Mouse (Mus musculus): ENCODE measurements around the gene Palld.

The Palld gene

DNA sequence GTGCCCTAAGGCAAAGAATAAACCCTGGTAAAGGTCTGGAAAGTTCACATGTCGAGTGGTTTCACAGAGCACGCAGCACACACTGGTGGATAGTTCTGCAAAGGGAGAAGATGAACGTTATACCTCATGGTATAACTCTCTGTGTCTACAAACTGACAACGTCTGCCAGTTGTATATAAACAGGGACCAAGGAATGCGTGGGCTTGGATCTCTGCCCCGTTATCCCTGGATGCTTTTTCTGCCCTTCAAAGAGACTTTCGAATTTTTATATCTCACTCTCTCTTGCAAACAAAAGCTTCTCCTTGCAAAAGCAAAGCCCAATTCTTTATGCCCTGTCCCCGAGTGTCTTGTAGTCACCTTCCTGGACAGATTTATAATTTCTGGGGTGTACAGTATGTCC is 319.9 kb downstream of the Palld start:
- DNase-seq, result no peak

DNA sequence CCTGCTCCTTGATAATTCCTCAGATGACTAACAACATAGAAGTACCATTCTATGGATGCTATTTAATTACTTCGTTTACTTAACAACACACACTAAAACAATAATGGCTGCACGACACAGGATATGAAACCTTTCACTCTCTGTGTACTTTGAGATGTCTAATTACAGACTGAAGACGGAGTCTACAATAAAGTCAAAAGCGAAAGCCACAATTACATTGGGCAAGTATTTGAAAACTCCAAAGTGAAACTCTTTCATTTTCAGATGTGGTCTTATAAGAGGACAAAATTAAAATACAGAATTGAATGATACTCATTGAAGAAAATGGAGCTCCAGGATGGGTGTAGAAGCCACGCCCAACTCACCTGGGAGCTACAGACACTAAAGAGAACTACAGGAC is 321.2 kb downstream of the Palld start:
- no peak for DNase-seq

DNA sequence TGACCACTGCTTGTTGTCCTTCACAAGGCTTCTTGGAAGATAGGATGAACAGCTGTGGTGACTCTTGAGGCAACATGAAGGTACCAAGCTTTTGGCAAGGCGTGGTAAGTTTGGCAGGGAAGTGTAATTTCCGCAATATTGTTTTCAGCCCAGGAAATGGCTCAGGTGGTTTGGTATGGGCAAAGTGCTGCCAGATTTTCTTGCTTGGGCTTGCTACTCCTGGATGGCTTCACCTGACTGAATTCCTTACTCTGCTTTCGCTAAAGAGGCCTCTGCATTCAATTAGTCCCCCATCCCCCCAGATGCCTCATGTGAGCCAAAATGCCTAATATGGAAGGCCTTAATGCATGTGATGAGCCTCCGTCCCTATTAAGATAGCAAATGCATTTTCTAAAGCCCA is 322.7 kb downstream of the Palld start:
- no peak for DNase-seq

DNA sequence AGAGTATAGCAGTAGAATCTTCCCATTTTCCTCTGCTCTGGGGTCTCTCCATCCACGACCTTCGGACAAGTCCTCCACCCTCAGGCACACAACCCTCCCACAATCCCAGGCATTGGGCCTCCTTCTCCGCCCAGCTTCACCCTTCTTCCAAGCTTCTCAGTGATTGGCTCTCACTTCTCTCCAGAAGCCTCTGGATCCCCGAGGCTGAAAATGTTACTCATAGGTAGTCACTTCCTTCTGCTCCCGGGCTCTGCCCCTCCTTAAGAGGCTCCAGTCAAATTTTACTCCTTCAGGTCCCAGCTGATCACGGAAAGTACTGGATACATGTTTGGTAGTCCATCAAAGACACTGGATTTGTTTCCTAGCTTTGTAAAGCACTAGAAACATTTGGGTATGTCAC is 323.7 kb downstream of the Palld start:
- no peak for DNase-seq

- no peak for DNase-seq
These were observed 327.3 kb downstream of the Palld start for GRCm38 (mm10) chr8:61575096-61575653.

- DNase-seq, result no peak
These were observed 328.0 kb downstream of the Palld start for GRCm38 (mm10) chr8:61574526-61574925.

DNA sequence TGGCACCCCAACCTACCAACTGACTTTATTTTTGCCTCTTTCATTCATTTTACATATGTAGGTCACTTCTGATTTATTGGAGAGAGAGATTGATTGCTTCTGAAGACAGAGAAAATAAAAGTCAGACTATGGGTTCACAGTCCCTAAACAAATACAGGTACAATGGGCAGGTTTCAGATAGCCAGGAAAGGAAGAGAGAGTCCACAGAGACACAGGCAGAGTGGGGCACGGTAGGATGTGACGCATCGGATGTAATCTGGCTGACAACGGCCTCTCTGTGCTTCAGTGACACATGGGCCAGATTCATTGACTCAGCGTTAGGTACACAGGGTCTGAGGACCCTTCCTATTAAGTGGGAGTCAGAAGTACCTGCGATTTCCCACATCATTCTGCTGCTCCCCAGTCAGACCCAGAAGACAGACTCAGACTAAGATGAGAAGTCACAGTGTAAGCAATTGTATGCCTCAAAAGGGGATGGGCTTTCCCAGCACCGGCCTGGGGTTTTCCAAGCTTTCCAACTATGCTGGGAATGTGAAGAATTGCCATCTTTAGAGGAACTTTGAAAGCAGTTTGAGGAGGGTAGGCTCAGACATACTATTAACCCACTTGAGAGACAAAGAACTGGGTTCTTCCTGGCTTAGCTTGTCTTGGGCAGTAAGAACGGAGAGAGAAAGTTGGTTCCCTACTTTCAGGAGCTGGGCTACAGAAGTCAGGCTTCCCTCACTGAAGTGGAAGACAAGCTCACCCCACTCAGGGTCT is 329.1 kb downstream of the Palld start:
- DNase-seq, result no peak

- DNase-seq, result no peak
These were observed 329.8 kb downstream of the Palld start for GRCm38 (mm10) chr8:61572697-61573096.

- no peak for DNase-seq
These were observed 331.9 kb downstream of the Palld start for GRCm38 (mm10) chr8:61570637-61571036.

DNA sequence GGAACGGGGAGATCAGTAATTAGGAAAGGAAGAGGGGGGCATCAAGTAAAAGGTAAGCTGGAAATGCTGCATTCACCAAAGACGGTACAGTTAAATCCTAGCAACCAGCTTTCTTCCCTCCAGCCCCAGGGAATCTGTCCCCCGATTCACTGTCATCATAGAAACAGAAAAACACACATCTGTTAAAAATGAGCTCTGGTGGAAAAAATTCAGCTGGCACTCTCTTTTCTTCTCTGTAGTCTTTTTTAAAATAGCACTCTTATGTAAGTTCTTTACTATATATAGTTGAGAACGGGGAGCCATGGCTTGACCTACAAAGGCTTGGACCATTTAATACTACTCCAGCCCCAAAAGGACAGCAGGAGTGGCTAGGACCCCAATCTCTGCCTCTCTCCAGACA is 332.8 kb downstream of the Palld start:
- DNase-seq, result no peak

DNA sequence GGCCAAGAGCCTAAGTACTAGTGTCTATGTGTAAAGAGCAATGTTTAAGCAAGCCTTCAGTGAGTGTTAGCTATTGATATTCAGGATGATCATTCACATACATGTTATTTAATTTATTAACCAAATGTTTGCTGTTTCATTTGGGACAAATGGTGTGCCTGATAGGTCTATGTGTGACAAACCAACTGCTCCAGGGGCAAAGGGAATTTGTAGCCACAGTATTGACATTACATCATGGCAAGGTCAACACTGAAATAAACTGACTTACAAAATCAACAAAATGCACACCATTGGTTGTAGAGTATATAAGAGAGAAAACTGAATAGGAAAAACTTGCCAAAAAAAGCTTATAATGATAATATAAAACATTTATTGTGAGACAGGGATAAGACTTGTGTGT is 333.3 kb downstream of the Palld start:
- DNase-seq, result no peak

- no peak for DNase-seq
These were observed 339.1 kb downstream of the Palld start for GRCm38 (mm10) chr8:61563378-61563777.

GRCm38 (mm10) chr8:61562626-61563025 is 339.9 kb downstream of the Palld start:
- no peak for DNase-seq

- DNase-seq, result no peak
These were observed 341.3 kb downstream of the Palld start for GRCm38 (mm10) chr8:61561220-61561619.

DNA sequence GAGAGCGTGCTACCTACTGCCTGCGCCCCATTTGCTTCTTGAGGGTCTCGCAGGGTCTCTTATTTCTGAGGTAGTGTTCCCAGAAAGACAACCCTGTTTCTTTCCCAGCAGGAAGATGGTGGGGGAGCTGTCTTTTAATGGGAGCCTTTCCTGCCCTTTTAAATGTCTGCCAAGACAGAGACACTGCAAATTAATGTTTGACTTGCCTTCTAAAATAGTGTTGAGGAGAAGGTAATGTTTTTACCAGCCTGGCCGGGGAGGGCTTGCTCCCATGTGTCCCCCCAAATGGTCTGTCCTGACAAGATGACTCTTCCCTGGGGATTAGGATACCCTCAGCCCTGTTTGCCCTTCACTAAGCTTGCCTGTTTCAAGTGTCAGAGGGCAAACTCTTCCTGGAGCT is 342.5 kb downstream of the Palld start:
- DNase-seq, result no peak

DNA sequence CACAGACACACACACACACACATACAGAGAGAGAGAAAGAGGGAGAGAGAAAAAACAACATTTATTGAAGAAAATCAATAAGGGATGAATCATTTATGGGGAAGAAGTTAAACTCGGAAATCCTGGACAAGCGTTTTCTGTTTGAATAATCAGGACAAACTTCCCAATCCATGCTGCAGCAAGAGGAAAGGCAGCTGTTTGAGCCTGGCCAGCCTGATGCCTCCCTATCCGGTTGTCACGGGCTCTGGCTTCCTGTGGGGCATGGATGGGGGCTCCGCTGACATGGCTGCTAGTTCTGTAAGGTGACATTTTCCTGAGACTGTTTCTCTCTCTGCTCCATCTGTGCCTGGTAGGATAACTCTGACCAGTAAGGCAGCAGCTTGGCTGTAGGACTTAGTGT is 343.0 kb downstream of the Palld start:
- DNase-seq, result no peak

DNA sequence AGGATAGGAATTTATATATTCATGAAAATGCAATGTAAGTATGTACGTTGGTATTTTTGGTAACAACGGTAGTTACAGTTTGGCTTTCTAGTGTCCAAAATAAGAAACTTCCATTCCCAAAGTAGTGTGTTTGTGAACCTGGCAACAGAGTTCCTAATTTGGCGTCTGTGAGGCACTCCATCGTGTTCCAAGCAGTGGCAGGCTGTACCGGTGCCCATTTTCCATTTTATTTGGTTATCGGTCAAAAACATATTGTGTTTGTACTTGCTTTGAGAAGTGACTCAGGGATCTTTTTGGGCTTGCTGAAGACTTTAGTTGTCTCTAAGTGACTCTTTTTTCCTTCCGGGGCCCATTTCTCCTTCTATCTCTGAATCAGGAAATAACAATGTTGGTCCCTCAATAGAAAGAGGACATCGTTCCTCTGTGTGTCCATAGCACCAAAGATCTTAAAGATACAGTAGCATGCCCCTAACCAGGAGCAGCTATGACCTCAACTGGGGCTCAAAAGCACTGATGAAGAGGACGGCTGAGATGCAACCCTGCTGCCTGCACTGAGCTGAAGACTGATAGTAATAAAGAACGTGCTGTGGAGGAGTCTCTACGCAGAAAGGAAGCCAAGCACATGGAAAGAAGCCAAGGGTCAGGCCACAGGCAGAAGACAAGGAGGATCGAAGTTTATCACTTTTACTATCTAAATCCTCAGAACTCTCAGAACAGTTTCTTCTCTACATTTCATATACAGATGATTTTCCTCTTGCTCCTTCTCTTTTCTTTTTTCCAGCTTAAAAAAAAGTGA is 344.2 kb downstream of the Palld start:
- no peak for DNase-seq

GRCm38 (mm10) chr8:61557036-61557435 is 345.5 kb downstream of the Palld start:
- DNase-seq, result no peak

DNA sequence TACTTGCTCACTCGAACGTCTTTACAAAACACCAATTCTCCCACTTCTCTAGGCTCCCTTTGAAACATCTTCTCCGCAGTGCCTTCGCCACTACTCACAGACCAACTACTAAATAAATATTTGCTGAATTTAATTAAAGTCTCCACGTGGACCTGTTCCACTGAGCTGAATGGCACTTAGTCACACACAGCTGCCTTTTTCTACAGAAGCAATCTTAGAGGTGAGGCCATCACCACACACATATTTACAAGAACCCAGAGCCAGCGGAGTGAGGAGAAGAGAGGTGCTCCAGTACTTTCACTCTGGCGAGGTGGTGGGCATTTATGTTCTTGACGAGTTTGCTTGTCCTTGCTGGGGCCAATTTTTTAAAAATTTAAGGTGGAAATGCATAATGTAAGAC is 346.3 kb downstream of the Palld start:
- DNase-seq, result no peak

DNA sequence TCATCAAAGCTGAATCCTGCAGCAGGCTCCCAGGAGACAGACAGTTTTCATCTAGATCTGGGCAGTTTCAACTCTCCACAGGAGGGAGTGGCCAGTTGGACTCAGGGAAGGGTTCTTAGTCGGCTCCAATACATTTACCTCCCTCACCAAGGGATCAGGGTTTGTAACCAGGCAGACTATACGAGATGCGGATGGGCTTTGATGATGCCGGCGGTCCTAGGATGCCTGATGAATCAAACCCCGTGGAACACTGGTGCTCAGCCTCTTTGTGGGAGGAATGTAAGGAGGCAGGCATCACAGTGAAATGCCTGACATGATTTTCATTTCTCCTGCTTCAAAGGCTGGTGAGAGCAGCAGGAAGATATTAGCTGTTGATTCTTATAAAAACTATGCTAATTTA is 347.1 kb downstream of the Palld start:
- DNase-seq, result no peak

- DNase-seq, result no peak
These were observed 349.6 kb downstream of the Palld start for GRCm38 (mm10) chr8:61552755-61553402.

GRCm38 (mm10) chr8:61552221-61552620 is 350.3 kb downstream of the Palld start:
- DNase-seq, result no peak

- DNase-seq, result no peak
These were observed 352.3 kb downstream of the Palld start for GRCm38 (mm10) chr8:61550006-61550748.

Data from cerebellum, adult 11 months (tissue).